Mouse (Mus musculus): ENCODE data around the gene Acp1. TPM values are rescaled to one million over a fixed set of nuclear protein-coding genes. Genes with fewer than 3 reads are reported as not detected.

Acp1 gene
- polyA plus RNA-seq (2017; shearing (Covaris generic)), result 100 to 1,000 TPM in 1 of 3 experiments, 10 to 100 TPM in 2; 82.3 to 118 (median 93.2) TPM

GRCm38 (mm10) chr12:30911261-30912047 is at the start of gene Acp1, which contains the start of gene Sh3yl1:
Gene Acp1, minus strand, starts transcription at chr12:30911589.
Gene Sh3yl1, plus strand, starts transcription at chr12:30911668.
- peak; percentile 92 for ATAC-seq

- no peak for ATAC-seq
Measured at GRCm38 (mm10) chr12:30944197-30944596, 32.8 kb upstream of the Acp1 start.

- no peak for ATAC-seq
Measured at GRCm38 (mm10) chr12:30943057-30943986, 31.9 kb upstream of the Acp1 start.

- no peak for ATAC-seq
Measured at GRCm38 (mm10) chr12:30936899-30937298, 25.5 kb upstream of the Acp1 start.

GRCm38 (mm10) chr12:30933299-30933698 is 21.9 kb upstream of the Acp1 start:
- ATAC-seq, result no peak

- no peak for ATAC-seq
Measured at GRCm38 (mm10) chr12:30928182-30928581, 16.8 kb upstream of the Acp1 start.

- ATAC-seq, result no peak
Measured at GRCm38 (mm10) chr12:30922401-30922800, 11.0 kb upstream of the Acp1 start.

GRCm38 (mm10) chr12:30912840-30913239 is 1.5 kb upstream of the Acp1 start:
- no peak for ATAC-seq

- ATAC-seq, result peak; percentile 26
Measured at GRCm38 (mm10) chr12:30912048-30912381, 626 bp upstream of the Acp1 start.

- peak; percentile 0 for ATAC-seq
Measured at GRCm38 (mm10) chr12:30910860-30911259, 529 bp downstream of the Acp1 start.

- no peak for ATAC-seq
Measured at GRCm38 (mm10) chr12:30909881-30910280, 1.5 kb downstream of the Acp1 start.

GRCm38 (mm10) chr12:30908658-30909057 is 2.7 kb downstream of the Acp1 start:
- ATAC-seq, result no peak

GRCm38 (mm10) chr12:30897039-30897438 is 14.3 kb downstream of the Acp1 start:
- ATAC-seq, result no peak

GRCm38 (mm10) chr12:30891438-30891837 is 20.0 kb downstream of the Acp1 start:
- ATAC-seq, result no peak

GRCm38 (mm10) chr12:30890067-30890466 is 21.3 kb downstream of the Acp1 start:
- ATAC-seq, result peak; percentile 63

- ATAC-seq, result no peak
Measured at GRCm38 (mm10) chr12:30888003-30888402, 23.4 kb downstream of the Acp1 start.

GRCm38 (mm10) chr12:30885891-30886290 is 25.5 kb downstream of the Acp1 start:
- no peak for ATAC-seq

GRCm38 (mm10) chr12:30884622-30885230 is 26.7 kb downstream of the Acp1 start:
- no peak for ATAC-seq

GRCm38 (mm10) chr12:30883986-30884621 is 27.3 kb downstream of the Acp1 start, which contains the start of gene Alkal2:
Gene Alkal2, plus strand, starts transcription at chr12:30884322.
- no peak for ATAC-seq

- no peak for ATAC-seq
Measured at GRCm38 (mm10) chr12:30883592-30883985, 27.8 kb downstream of the Acp1 start.

- ATAC-seq, result no peak
Measured at GRCm38 (mm10) chr12:30879447-30879846, 31.9 kb downstream of the Acp1 start.

GRCm38 (mm10) chr12:30865781-30866180 is 45.6 kb downstream of the Acp1 start:
- ATAC-seq, result no peak
